Mouse (Mus musculus): Measurements from ENCODE around the gene Gli1. TPM values are rescaled to one million over a fixed set of nuclear protein-coding genes. Genes with fewer than 3 reads are reported as not detected.

Gli1 gene
- polyA plus RNA-seq, 1 experiment, result 29.0 TPM

GRCm38 (mm10) chr10:127291881-127292638, 49.7 kb downstream of the Gli1 start:
- DNase-seq (ENCODE audit: low spot score), result no peak

- peak; percentile 60 for DNase-seq (ENCODE audit: low spot score)
Observed at GRCm38 (mm10) chr10:127290930-127291880, 50.6 kb downstream of the Gli1 start.

GRCm38 (mm10) chr10:127290307-127290929, 51.4 kb downstream of the Gli1 start:
- DNase-seq (ENCODE audit: low spot score), result peak; percentile 96

- DNase-seq (ENCODE audit: low spot score), result no peak
Observed at GRCm38 (mm10) chr10:127289573-127290191, 52.1 kb downstream of the Gli1 start.

GRCm38 (mm10) chr10:127288800-127289572, 52.8 kb downstream of the Gli1 start, which contains the start of gene Mbd6:
TSS of gene Mbd6 (minus strand) at chr10:127289018.
- peak; percentile 92 for DNase-seq (ENCODE audit: low spot score)

- no peak for DNase-seq (ENCODE audit: low spot score)
Observed at GRCm38 (mm10) chr10:127288328-127288799, 53.4 kb downstream of the Gli1 start.

- no peak for DNase-seq (ENCODE audit: low spot score)
Observed at GRCm38 (mm10) chr10:127287936-127288293, 53.9 kb downstream of the Gli1 start.

GRCm38 (mm10) chr10:127287271-127287935, 54.4 kb downstream of the Gli1 start:
- DNase-seq (ENCODE audit: low spot score), result no peak

- no peak for DNase-seq (ENCODE audit: low spot score)
Observed at GRCm38 (mm10) chr10:127286730-127287129, 55.0 kb downstream of the Gli1 start.

GRCm38 (mm10) chr10:127286194-127286593, 55.6 kb downstream of the Gli1 start:
- no peak for DNase-seq (ENCODE audit: low spot score)

- no peak for DNase-seq (ENCODE audit: low spot score)
Observed at GRCm38 (mm10) chr10:127285644-127286043, 56.1 kb downstream of the Gli1 start.

GRCm38 (mm10) chr10:127284724-127285500, 56.9 kb downstream of the Gli1 start:
- DNase-seq (ENCODE audit: low spot score), result no peak

- no peak for DNase-seq (ENCODE audit: low spot score)
Observed at GRCm38 (mm10) chr10:127284105-127284622, 57.6 kb downstream of the Gli1 start.

GRCm38 (mm10) chr10:127282620-127283215, 59.1 kb downstream of the Gli1 start:
- no peak for DNase-seq (ENCODE audit: low spot score)

GRCm38 (mm10) chr10:127281316-127281715, 60.5 kb downstream of the Gli1 start:
- no peak for DNase-seq (ENCODE audit: low spot score)

Data from urinary bladder, adult 2 months (tissue).